Mouse (Mus musculus) retina, embryonic 14.5 days (tissue): ENCODE measurements around the gene Bckdha.
A peak's percentile ranks its signal among the peaks of the same experiment; 100 is the strongest.

ENCODE experiments used
- DNase-seq: peaks from one replicate; pipeline ENCODE4 v3.0.0-alpha.2; 2015; ENCODE audit warnings: low spot score

Bckdha gene

GRCm38 (mm10) chr7:25658657-25659472 is at the start of gene Bckdha, which contains the start of gene Exosc5:
Gene Bckdha, minus strand, starts transcription at chr7:25658981.
Gene Exosc5, plus strand, starts transcription at chr7:25659164.
- peak; percentile 100 for DNase-seq

DNA sequence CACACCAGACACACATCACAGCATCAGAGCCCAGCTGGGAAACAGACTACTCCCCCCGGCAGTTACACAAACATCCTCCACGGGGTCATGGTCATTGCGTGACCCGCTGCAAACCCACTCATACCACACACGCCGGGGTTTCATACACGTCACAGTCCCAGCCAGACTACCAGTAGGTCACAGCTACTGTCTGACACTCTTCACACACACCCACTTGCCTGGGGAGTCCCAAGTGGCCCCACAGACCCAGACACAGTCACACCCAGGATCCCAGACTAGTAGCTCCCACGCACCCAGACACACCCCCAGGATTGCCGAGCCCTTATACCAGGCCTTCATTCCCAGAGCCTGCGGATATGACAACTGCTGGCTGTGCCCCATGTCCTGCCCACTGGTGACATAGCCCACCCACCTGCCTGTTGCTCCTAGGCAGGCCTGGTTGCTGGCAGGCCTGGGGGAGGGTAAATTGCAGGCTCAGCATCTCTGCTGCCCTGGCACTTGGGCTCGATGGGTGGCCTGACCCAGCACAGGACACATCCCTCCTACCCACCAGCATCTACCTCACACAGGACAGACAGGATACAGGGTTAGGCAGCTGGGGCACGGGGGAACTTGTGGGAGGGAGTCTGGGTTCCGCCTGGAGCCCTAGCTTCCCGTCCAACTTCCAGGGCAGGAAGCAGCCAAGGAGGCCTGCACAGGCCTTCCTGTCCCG is 49.0 kb upstream of the Bckdha start:
- DNase-seq = no peak

GRCm38 (mm10) chr7:25706578-25707170 is 47.9 kb upstream of the Bckdha start:
- DNase-seq = no peak

- no peak for DNase-seq
These were observed 47.0 kb upstream of the Bckdha start for GRCm38 (mm10) chr7:25705801-25706251.

- no peak for DNase-seq
These were observed 46.1 kb upstream of the Bckdha start for GRCm38 (mm10) chr7:25704716-25705364.

- DNase-seq = no peak
These were observed 45.2 kb upstream of the Bckdha start for GRCm38 (mm10) chr7:25703793-25704494.

DNA sequence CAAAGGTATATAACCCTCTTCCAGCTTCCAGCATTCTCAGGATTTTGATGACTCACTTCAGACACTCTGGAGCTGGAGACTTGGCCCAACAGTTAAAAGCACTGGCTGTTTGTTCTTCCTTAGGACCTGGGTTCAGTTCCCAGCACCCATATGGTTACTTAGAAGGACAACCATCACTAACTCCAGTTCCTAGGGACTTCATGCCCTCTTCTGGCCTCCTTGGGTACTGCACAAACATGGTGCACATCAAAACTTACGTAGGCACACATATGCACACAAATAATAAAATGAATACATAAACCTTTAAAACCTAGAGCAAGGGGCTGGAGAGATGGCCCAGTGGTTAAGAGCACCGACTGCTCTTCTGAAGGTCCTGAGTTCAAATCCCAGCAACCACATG is 43.6 kb upstream of the Bckdha start:
- DNase-seq = no peak

DNA sequence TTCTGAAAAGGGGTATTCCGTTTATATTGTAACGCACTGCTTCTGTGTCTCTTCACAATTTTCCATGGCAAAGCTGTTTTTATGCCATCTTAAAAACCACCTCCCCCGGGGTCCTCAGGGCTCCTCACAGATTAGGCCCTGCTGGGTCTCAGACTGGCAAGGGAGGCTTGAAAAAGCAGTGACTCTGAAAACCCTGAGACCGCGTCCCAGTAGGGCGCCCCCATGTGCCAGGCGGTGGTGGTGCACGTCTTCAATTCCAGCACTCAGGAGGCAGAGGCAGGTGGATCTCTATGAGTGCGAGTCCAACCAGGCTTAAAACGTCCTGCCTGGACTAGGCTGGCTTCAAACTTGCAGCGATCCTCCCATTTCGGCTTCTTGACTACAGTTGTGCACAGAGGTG is 42.0 kb upstream of the Bckdha start:
- DNase-seq = no peak

DNA sequence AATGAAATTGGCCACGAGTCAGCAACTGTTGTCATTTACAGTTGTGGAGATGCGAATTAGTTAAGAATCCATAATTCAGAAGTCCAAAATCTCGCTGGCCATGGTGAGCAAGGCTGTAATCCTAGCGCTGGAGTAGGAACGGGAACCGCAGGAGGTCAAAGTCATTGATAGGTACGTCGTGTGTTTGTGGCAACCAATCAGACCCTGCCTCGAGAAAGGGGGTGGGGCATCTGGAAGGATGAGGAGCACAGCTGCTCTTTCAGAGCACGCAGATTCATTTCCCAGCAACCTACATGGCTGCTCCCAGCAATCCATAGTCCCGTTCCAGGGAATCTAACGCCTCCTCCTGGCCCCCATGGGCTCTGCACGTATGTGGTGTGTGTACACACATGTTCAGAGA is 41.1 kb upstream of the Bckdha start:
- DNase-seq = no peak

GRCm38 (mm10) chr7:25694104-25694503 is 35.3 kb upstream of the Bckdha start:
- DNase-seq = no peak

- no peak for DNase-seq
These were observed 31.3 kb upstream of the Bckdha start for GRCm38 (mm10) chr7:25690051-25690450.

- no peak for DNase-seq
These were observed 30.8 kb upstream of the Bckdha start for GRCm38 (mm10) chr7:25689603-25690021.

- DNase-seq = peak; percentile 53
These were observed 30.2 kb upstream of the Bckdha start for GRCm38 (mm10) chr7:25688810-25689586.

- peak; percentile 52 for DNase-seq
These were observed 29.1 kb upstream of the Bckdha start for GRCm38 (mm10) chr7:25687811-25688401.

DNA sequence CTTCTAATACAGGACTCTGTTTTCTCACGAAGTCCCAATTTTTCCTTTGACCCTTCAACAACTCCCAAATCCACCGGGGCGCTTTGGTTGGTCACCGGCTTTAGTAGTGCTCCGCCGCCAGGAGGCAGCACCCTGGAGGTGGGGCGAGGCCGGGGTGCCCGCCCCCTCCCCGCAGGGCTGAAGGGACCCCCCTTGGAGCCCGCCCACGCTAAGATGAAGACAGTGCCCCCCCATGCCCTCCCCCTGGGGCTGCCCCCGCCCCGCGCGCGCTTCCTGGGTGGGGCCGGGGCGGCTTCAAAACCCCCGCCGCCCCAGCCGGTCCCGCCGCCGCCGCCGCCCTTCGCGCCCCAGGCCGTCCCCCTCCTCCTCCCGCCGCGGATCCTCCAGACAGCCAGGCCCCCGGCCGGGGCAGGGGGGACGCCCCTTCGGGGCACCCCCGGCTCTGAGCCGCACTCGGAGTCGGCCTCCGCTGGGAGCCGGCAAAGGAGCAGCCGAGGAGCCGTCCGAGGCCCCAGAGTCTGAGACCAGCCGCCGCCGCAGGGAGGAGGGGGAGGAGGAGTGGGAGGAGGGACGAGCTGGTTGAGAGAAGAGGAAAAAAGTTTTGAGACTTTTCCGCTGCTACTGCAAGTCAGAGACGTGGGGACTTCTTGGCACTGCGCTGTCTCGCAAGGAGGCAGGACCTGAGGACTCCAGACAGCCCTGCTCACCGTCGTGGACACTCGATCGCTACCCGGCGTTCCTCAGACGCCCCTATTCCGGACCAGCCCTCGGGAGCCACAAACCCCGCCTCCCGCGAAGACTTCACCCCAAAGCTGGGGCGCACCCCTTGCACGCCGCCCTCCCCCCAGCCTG is 28.1 kb upstream of the Bckdha start, which contains the start of gene Tgfb1:
TSS of gene Tgfb1 (plus strand) at position 323 of the 852 bp plus-strand sequence.
- peak; percentile 63 for DNase-seq

DNA sequence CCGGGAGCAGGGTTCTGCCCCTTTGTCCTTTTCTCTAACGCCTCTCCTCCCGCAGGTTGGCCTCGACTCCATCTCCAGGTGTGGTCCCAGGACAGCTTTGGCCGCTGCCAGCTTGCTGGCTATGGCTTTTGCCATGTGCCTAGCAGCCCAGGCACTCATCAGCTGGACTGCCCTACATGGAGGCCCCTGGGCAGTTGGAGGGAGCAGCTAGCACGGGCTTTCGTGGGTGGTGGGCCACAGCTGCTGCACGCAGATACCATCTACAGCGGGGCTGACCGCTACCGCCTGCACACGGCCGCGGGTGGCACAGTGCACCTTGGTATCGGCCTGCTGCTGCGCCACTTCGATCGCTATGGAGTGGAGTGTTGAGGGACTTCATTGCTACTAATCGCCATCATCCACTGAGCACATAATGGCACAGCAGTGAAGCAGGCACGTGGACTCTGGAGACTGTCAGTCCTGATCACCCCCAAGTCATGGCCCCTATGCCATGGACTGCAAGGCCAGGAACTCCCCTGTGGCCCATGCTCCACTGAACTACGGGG is 27.2 kb upstream of the Bckdha start:
- DNase-seq = no peak

- DNase-seq = no peak
These were observed 25.9 kb upstream of the Bckdha start for GRCm38 (mm10) chr7:25684659-25685058.

DNA sequence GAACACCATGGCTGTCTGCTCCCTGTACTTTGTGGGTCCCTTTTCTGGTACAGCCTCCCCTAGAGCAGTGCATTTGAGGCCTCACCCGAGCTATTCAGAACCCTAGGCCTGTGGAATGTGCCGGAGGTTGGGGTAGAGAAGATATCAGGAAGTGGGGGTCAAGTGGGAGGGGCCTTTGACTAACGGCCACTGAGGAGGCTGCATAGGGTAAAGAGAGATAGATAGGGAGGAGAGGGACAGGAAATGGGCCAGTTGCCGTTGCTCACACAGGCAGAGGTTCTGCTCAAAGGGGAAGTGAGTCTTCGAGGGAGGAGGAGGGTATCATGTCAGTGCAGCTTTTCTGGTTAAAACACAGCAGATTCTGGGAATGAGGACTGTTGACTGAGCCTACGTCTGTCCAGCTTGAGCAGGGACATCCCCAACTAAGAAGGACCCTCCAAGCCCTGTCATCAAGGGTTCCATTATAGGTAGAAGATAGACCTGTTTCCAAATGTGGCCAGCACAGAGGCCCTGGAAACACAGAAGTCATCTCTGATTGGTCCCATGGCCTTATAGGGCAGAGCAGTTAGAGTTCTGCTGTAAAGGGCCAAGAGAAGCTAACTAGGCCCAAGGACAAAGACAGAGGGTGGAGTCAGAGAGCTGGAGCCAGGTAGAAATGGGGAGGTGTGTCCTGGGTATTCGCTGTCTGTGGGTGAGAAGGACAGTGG is 24.8 kb upstream of the Bckdha start:
- DNase-seq = no peak
